Mouse (Mus musculus) limb, embryonic 13.5 days (tissue): ENCODE data around the gene Gfi1b. TPM values are rescaled to one million over a fixed set of nuclear protein-coding genes. Genes with fewer than 3 reads are reported as not detected.

Source experiments
- ATAC-seq: fragments of 200-750 bp; cut with Nextera tagmentation; 2 replicates; pipeline ENCODE4 v1.8.0; 2017; ENCODE audit warnings: low read depth, moderate number of reproducible peaks, moderate TSS enrichment; ENCODE audit not compliant: low FRiP score
- H3K27ac ChIP-seq: fragments of 300-500 bp; sonication (generic); 2 replicates; pipeline ENCODE4 v1.5.1; 2015; ENCODE audit warnings: inconsistent platforms, mild to moderate bottlenecking, moderate library complexity
- H3K27me3 ChIP-seq: fragments of 300-500 bp; sonication (generic); 2 replicates; pipeline ENCODE4 v1.6.1; 2015; ENCODE audit warnings: mild to moderate bottlenecking, inconsistent platforms
- H3K36me3 ChIP-seq: fragments of 300-500 bp; sonication (generic); 2 replicates; pipeline ENCODE4 v1.6.1; 2015; ENCODE audit warnings: inconsistent platforms, mild to moderate bottlenecking, moderate library complexity
- H3K4me1 ChIP-seq: fragments of 300-500 bp; sonication (generic); 2 replicates; pipeline ENCODE4 v1.6.1; 2015; ENCODE audit warnings: inconsistent platforms
- H3K4me2 ChIP-seq: fragments of 300-500 bp; sonication (generic); replicated peaks from 2 replicates; pipeline ENCODE4 v1.6.1; 2015; ENCODE audit warnings: inconsistent platforms, mild to moderate bottlenecking, moderate library complexity
- H3K4me3 ChIP-seq: fragments of 300-500 bp; sonication (generic); 2 replicates; pipeline ENCODE4 v1.5.1; 2015; ENCODE audit warnings: moderate library complexity, mild to moderate bottlenecking, inconsistent platforms
- H3K9ac ChIP-seq: fragments of 300-500 bp; sonication (generic); 2 replicates; pipeline ENCODE4 v1.6.1; 2015; ENCODE audit warnings: mild to moderate bottlenecking, inconsistent platforms
- H3K9me3 ChIP-seq: fragments of 300-500 bp; sonication (generic); 2 replicates; pipeline ENCODE4 v1.6.1; 2016; ENCODE audit warnings: inconsistent platforms
- WGBS: fragments of 180-500 bp; shearing (Covaris S2); methylation state at CpG from one replicate; pipeline ENCODE4 v1.1.7; 2015; 5-methylcytosine and 5-hydroxymethylcytosine counted together
- polyA plus RNA-seq: library from polyadenylated mRNA; unstranded; fragments of >200 nt; fragmentation: Nextera tagmentation; extraction: Ambion mirVana; gene quantifications from 2 replicates; pipeline ENCODE4 v1.2.1, GENCODE M21; 2015

Gene Gfi1b
- polyA plus RNA-seq, 1 experiment from 2014 or later = 0.65 TPM

GRCm38 (mm10) chr2:28638886-28639285, 17.1 kb upstream of the Gfi1b start:
- no peaks in the 10 kb centered on the region for H3K36me3 ChIP-seq
- no peaks in the 10 kb centered on the region for H3K27me3 ChIP-seq
- H3K9me3 ChIP-seq = no peaks in the 10 kb centered on the region
- peaks cover 40% of the 10 kb centered on the region for H3K4me1 ChIP-seq
- peak overlapping the region; percentile 54 for H3K4me2 ChIP-seq
- no peak overlapping the region; the same call in 1 of the 2 replicates for H3K27ac ChIP-seq
- 6% methylated on average over 9 of the region's 9 CpGs for WGBS
- peak overlapping the region; percentile 11 for H3K4me3 ChIP-seq
- H3K9ac ChIP-seq = peak overlapping the region; percentile 45; the same call in 1 of the 2 replicates
- no peak for ATAC-seq

DNA sequence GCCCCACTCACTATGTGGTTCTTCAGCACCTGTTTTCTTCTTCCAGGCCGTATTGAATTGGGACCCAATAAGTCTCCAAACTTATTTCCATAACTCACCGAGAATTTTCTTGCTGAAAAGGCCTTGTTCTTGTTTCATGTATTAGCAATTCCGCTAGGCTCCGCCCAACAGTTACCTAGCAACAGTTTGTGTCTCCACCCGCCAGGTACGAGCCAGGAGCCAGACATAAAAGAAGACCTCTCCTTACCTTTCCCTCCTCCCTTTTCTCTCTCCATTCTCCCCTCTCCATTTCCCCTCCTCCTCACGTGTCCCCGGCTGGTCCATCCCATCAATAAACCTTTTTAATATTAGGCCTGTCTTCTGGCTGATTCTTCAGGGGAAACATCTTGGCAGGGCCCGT, 16.6 kb upstream of the Gfi1b start:
- no peaks in the 10 kb centered on the region for H3K27me3 ChIP-seq
- WGBS = 18% methylated on average over 9 of the region's 9 CpGs
- no peak overlapping the region; the same call in 1 of the 2 replicates for H3K27ac ChIP-seq
- H3K4me2 ChIP-seq = peak overlapping the region; percentile 54
- H3K4me3 ChIP-seq = peak overlapping the region; percentile 11
- H3K4me1 ChIP-seq = peaks cover 36% of the 10 kb centered on the region
- H3K9ac ChIP-seq = peak overlapping the region; percentile 45; the same call in 1 of the 2 replicates
- H3K36me3 ChIP-seq = no peaks in the 10 kb centered on the region
- H3K9me3 ChIP-seq = no peaks in the 10 kb centered on the region
- no peak for ATAC-seq

- no peak overlapping the region for H3K27ac ChIP-seq
- ATAC-seq = no peak
- H3K9me3 ChIP-seq = no peaks in the 10 kb centered on the region
- no peak overlapping the region for H3K9ac ChIP-seq
- no peaks in the 10 kb centered on the region for H3K27me3 ChIP-seq
- H3K4me3 ChIP-seq = no peak overlapping the region
- no peaks in the 10 kb centered on the region for H3K36me3 ChIP-seq
- H3K4me2 ChIP-seq = no peak overlapping the region
- 72% methylated on average over 9 of the region's 9 CpGs for WGBS
- peaks cover 27% of the 10 kb centered on the region for H3K4me1 ChIP-seq
Measured at GRCm38 (mm10) chr2:28637106-28637845, 15.5 kb upstream of the Gfi1b start.

DNA sequence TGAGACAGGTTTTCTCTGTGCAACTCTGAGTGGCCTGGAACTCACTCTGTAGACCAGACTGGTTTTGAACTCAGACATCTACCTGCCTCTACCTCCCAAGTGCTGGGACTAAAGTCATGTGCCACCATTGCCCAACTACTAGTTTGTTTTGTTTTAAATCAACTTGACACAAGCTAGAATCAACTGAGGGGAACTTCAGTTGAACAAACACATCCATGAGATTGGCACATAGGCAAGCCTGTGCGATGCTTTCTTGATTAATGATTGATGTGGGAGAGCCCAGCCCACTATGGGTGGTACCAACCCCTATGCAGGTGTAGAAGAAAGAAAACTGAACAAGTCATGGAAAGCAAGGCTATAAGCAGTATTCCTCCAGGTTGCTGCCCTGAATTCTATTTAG, 13.4 kb upstream of the Gfi1b start:
- Histone ChIP-seq H3K27ac (no peak overlapping the region), H3K9me3 (no peaks in the 10 kb centered on the region), H3K4me3 (no peak overlapping the region), H3K27me3 (no peaks in the 10 kb centered on the region), H3K9ac (no peak overlapping the region), H3K4me2 (no peak overlapping the region), H3K36me3 (no peaks in the 10 kb centered on the region), H3K4me1 (peaks cover 18% of the 10 kb centered on the region)
- no peak for ATAC-seq
- 92% methylated on average over 1 of the region's 1 CpGs for WGBS

DNA sequence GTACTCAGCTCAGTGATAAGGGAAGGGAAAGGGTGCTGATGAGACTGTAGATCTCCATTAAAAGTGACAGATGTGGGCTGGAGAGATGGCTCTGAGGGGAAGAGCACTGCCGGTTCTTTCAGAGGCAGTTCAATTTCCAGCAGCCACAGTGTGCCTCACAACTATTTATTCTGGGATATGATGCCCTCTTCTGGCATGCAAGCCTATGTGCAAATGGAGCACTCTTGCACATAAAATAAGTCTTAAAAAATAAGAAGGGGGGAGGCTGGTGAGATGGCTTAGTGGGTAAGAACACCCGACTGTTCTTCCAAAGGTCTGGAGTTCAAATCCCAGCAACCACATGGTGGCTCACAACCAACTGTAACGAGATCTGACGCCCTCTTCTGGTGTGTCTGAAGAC, 11.4 kb upstream of the Gfi1b start:
- Histone ChIP-seq H3K4me3 (no peak overlapping the region), H3K9ac (no peak overlapping the region), H3K36me3 (no peaks in the 10 kb centered on the region), H3K4me1 (peaks cover 26% of the 10 kb centered on the region), H3K27ac (no peak overlapping the region), H3K27me3 (no peaks in the 10 kb centered on the region), H3K4me2 (no peak overlapping the region), H3K9me3 (no peaks in the 10 kb centered on the region)
- 40% methylated on average over 4 of the region's 4 CpGs for WGBS
- ATAC-seq = no peak

DNA sequence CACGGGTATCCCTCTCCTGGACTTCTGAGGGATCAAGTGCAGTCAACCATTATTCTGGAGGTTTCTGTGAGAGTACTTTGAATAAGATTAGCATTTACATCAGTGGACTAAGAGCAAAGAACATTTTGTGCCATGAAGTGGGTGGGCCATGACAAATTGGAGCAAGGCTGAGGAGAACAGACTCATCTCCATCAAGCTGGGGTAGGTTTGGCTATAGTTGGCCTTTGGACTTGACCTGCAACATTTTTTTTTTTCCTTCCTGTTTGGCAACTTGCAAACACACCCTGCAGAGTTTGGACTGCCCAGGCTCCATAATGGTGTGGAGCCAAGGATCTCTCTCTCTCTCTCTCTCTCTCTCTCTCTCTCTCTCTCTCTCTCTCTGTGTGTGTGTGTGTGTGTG, 10.8 kb upstream of the Gfi1b start:
- H3K9me3 ChIP-seq = no peaks in the 10 kb centered on the region
- H3K4me1 ChIP-seq = peaks cover 21% of the 10 kb centered on the region
- no peak overlapping the region for H3K27ac ChIP-seq
- H3K4me2 ChIP-seq = no peak overlapping the region
- 51% methylated on average over 1 of the region's 1 CpGs for WGBS
- H3K4me3 ChIP-seq = no peak overlapping the region
- no peak for ATAC-seq
- H3K27me3 ChIP-seq = no peaks in the 10 kb centered on the region
- H3K36me3 ChIP-seq = no peaks in the 10 kb centered on the region
- no peak overlapping the region for H3K9ac ChIP-seq

DNA sequence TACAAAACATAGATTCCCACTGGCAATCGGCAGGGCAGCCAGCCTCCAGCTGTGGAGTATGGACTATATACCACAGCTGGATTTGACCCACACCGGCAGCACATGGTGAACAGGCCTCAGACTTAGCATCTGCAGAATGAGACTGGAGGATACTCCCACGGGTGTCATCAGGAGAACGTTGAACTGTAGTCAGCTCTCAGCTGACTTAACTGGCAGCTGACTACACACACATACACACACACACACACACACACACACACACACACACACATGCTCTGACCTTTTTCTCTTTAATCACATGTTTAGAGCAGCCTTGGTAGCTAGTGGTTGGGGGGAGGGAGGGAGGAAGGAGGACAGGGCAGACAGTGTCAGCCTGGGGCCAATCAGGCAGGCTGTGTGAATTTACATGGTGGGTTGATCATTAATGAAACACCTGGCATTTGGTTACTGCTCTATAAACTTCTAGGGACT, 8.2 kb upstream of the Gfi1b start:
- Histone ChIP-seq H3K4me1 (peaks cover 19% of the 10 kb centered on the region), H3K27ac (no peak overlapping the region; the same call in 1 of the 2 replicates), H3K9ac (no peak overlapping the region), H3K4me2 (peak overlapping the region; percentile 22), H3K36me3 (no peaks in the 10 kb centered on the region), H3K4me3 (no peak overlapping the region), H3K9me3 (no peaks in the 10 kb centered on the region), H3K27me3 (0 out of 2 replicates have a peak, but pooled peaks cover 3% of the 10 kb centered on the region)
- WGBS = 16% methylated on average over 4 of the region's 4 CpGs
- ATAC-seq = peak; percentile 57; the same call in 1 of the 2 replicates

DNA sequence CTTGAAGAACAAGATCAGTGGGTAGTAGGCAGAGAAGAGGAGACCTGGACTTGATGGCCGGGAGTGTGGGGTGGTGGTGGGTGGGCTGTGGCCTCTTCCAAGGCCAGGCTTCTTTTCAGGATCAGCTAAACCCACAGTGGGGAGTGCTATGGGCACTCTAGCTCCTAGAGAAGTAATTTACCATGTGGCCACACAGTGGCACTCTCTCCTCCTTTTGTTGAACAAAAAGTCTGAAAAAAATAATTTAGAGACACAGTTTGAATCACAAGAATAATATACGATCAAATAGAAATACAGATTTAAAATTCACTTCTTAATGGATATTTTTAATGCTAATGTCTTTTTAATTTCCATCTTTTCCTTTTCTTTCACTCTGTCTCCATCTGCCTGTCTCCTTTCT, 6.3 kb upstream of the Gfi1b start:
- no peak for ATAC-seq
- Histone ChIP-seq H3K9ac (no peak overlapping the region), H3K4me1 (peaks cover 19% of the 10 kb centered on the region), H3K9me3 (no peaks in the 10 kb centered on the region), H3K4me2 (no peak overlapping the region), H3K36me3 (no peaks in the 10 kb centered on the region), H3K27ac (no peak overlapping the region), H3K27me3 (peaks cover 3% of the 10 kb centered on the region; the same call in 1 of the 2 replicates), H3K4me3 (no peak overlapping the region)
- 73% methylated on average over 2 of the region's 2 CpGs for WGBS

GRCm38 (mm10) chr2:28626038-28626437, 4.3 kb upstream of the Gfi1b start:
- WGBS = 75% methylated on average over 3 of the region's 3 CpGs
- no peak overlapping the region for H3K9ac ChIP-seq
- H3K27ac ChIP-seq = no peak overlapping the region
- no peaks in the 10 kb centered on the region for H3K36me3 ChIP-seq
- ATAC-seq = no peak
- no peak overlapping the region for H3K4me3 ChIP-seq
- H3K9me3 ChIP-seq = no peaks in the 10 kb centered on the region
- peaks cover 20% of the 10 kb centered on the region for H3K27me3 ChIP-seq
- no peak overlapping the region for H3K4me2 ChIP-seq
- H3K4me1 ChIP-seq = peaks cover 23% of the 10 kb centered on the region

- no peak for ATAC-seq
- H3K36me3 ChIP-seq = no peaks in the 10 kb centered on the region
Measured at GRCm38 (mm10) chr2:28624870-28625269, 3.1 kb upstream of the Gfi1b start.

GRCm38 (mm10) chr2:28622521-28623124, 841 bp upstream of the Gfi1b start:
- no peaks in the 10 kb centered on the region for H3K36me3 ChIP-seq
- no peak overlapping the region for H3K4me3 ChIP-seq
- peaks cover 34% of the 10 kb centered on the region for H3K27me3 ChIP-seq
- no peak overlapping the region for H3K9ac ChIP-seq
- WGBS = 20% methylated on average over 10 of the region's 10 CpGs
- peaks cover 4% of the 10 kb centered on the region; the same call in 1 of the 2 replicates for H3K4me1 ChIP-seq
- H3K4me2 ChIP-seq = no peak overlapping the region
- no peak for ATAC-seq
- no peak overlapping the region for H3K27ac ChIP-seq
- H3K9me3 ChIP-seq = no peaks in the 10 kb centered on the region

More at GRCm38 (mm10) chr2:28624870-28625269, 3.1 kb upstream of the Gfi1b start:
- Histone ChIP-seq H3K4me2 (no peak overlapping the region), H3K4me1 (peaks cover 19% of the 10 kb centered on the region), H3K27me3 (peaks cover 31% of the 10 kb centered on the region), H3K4me3 (no peak overlapping the region), H3K9ac (no peak overlapping the region), H3K27ac (no peak overlapping the region), H3K9me3 (no peaks in the 10 kb centered on the region)
- WGBS = 88% methylated on average over 3 of the region's 3 CpGs

DNA sequence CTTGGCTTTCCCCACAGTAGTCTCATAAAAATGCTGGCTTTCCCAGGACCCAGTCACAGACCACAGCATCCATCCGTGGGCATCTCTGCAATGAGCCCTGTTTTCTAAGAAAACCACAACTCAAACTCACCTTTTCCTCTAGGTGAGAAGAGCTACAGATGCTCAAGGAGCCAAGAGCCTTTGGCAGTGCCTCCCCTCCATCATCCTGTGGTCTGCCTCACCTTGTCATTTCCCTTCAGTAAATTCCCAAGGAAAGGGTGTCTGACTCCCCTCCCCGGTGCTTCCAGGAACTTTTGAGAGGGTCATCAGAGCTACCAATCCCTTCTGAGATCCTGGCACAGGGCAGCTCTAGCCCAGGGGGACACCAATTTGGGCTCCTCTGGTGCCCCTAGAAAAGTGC, 671 bp downstream of the Gfi1b start:
- H3K27me3 ChIP-seq = peaks cover 31% of the 10 kb centered on the region
- peaks cover 4% of the 10 kb centered on the region; the same call in 1 of the 2 replicates for H3K4me1 ChIP-seq
- WGBS = 17% methylated on average over 2 of the region's 2 CpGs
- no peak overlapping the region for H3K27ac ChIP-seq
- no peaks in the 10 kb centered on the region for H3K9me3 ChIP-seq
- no peak overlapping the region for H3K9ac ChIP-seq
- no peak for ATAC-seq
- H3K4me3 ChIP-seq = no peak overlapping the region
- no peak overlapping the region for H3K4me2 ChIP-seq
- no peaks in the 10 kb centered on the region for H3K36me3 ChIP-seq
